Mouse (Mus musculus): Measurements from ENCODE around the gene Fcmr.

DNA sequence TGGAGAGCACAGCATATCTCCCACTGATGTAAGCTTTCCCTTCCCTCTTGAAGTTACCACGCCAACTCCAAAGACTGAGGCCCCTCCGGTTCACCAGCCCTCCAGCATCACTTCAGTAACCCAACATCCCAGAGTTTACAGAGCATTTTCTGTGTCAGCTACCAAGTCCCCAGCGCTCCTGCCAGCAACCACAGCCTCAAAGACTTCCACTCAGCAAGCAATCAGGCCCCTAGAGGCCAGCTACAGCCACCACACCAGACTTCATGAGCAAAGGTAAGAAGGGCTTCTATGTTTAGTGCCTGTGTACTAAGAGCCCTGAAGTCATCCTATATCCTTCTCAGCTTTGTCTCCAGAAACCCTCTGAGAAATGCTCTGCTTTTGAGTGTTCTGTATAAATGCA is 10.4 kb downstream of the Fcmr start:
- TF ChIP-seq CTCF (IDR thresholded peaks at IDR 0.05; ENCODE audit: insufficient read depth, low read length) (no peak), POLR2A (IDR thresholded peaks at IDR 0.05; ENCODE audit: borderline replicate concordance, extremely low read depth, low read depth, low read length) (no peak)

All from lung, adult 2 months (tissue).